Mouse (Mus musculus): ENCODE data around the gene Rnasek. TPM values are rescaled to one million over a fixed set of nuclear protein-coding genes. Genes with fewer than 3 reads are reported as not detected.

Gene Rnasek
- polyA plus RNA-seq, 1 experiment from 2014 or later, result 379 TPM

DNA sequence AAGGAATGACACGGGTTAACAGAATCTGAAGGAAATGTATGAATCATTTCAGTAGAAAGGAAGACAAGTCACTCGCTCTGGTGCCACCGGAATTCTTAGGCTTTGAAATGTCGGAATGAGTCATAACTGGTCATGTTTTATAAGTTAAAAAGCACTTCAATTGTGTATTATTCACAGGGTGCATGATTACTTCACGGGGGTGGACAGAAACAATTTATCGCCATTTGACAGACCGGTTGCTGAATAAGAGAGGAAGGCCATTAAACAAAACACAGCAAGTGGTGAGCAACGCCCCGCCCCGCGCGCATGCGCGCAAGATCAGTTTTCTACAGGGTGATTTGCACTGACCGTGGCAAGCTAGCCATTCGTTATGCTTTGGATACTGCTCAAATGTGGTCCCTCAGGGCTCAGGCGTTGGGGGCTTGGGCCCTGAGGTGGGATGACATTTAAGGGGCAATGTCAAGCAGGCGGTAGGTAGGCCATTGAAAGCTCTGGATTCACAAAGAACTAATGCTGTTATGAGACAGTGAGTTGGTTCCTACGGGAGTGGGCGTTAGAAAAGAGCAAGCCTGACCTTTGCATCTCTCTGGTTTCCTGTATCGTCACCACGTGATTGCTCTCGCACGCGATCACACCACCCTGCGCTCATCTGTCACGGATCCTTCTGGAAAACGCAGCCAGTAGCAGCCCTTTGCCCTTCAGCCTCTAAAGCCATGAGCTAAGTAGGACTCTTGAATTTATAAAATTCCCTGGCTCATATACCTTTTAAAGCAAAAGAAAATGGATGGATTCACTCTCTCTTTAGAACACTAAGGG lies 50.1 kb downstream of the Rnasek start:
- WGBS, result 87% methylated on average over 28 of the region's 28 CpGs

More for the DNA sequence above, 50.1 kb downstream of the Rnasek start:
- H3K4me2 ChIP-seq (ENCODE audit: low read length), result no peak overlapping the region
- no peaks in the 10 kb centered on the region for H3K9me3 ChIP-seq (replicated peaks; ENCODE audit: control insufficient read depth, low read length, poor library complexity, severe bottlenecking)
- no peak overlapping the region for H3K9ac ChIP-seq (ENCODE audit: low read depth, low read length)
- no peak overlapping the region for H3K4me3 ChIP-seq (ENCODE audit: low read depth, low read length)
- H3K27ac ChIP-seq (ENCODE audit: low read length), result no peak overlapping the region
- no peaks in the 10 kb centered on the region for H3K36me3 ChIP-seq (ENCODE audit: control insufficient read depth, insufficient read depth, low read length)
- no peak for ATAC-seq
- H3K4me1 ChIP-seq (ENCODE audit: control insufficient read depth, insufficient read depth, low read length), result no peaks in the 10 kb centered on the region
- H3K27me3 ChIP-seq (ENCODE audit: control insufficient read depth, insufficient read depth, low read depth, low read length), result no peaks in the 10 kb centered on the region

MicroRNA genes within 50 kb of the gene (microRNA counts, 519-probe panel; counts per million panel counts)
- microRNA mmu-miR-195, result 386 counts per million, percentile 18 among the panel's probes with 10 or more counts
- 1,746 counts per million, percentile 35 among the panel's probes with 10 or more counts for microRNA mmu-miR-497

Small RNA genes lying within 50 kb of the gene (microRNA-seq; reads per million reads assigned to microRNA genes)
- gene Mir195a, result 560 reads per million, percentile 73 among the genes with 10 or more reads in this experiment
- not detected for gene Mir497
- gene Mir497b, result not detected

Other genes with a start within 250 kb of the Rnasek start
- 527 and 528 TPM in 2 replicates for gene Gabarap, start 248.7 kb downstream of the Rnasek start, polyA plus RNA-seq (2015; fragmentation: Nextera tagmentation; extraction: Ambion mirVana)
- 51.2 and 58.6 TPM in 2 replicates for gene Phf23, start 244.1 kb downstream of the Rnasek start, polyA plus RNA-seq (2015; fragmentation: Nextera tagmentation; extraction: Ambion mirVana)
- gene Dvl2, start 239.2 kb downstream of the Rnasek start, polyA plus RNA-seq (2015; fragmentation: Nextera tagmentation; extraction: Ambion mirVana), result 21.9 and 26.1 TPM in 2 replicates
- gene Acadvl, start 224.4 kb downstream of the Rnasek start, polyA plus RNA-seq (2015; fragmentation: Nextera tagmentation; extraction: Ambion mirVana), result 56.3 and 61.6 TPM in 2 replicates
- gene Dlg4, start 222.9 kb downstream of the Rnasek start, polyA plus RNA-seq (2015; fragmentation: Nextera tagmentation; extraction: Ambion mirVana), result 23.4 and 30.0 TPM in 2 replicates
- gene Asgr1, start 185.8 kb downstream of the Rnasek start, polyA plus RNA-seq (2015; fragmentation: Nextera tagmentation; extraction: Ambion mirVana), result 2.3 and 3.0 TPM in 2 replicates
- not detected in 2 replicates for gene Asgr2, start 147.2 kb downstream of the Rnasek start, polyA plus RNA-seq (2015; fragmentation: Nextera tagmentation; extraction: Ambion mirVana)
- gene Mgl2, start 109.5 kb downstream of the Rnasek start, polyA plus RNA-seq (2015; fragmentation: Nextera tagmentation; extraction: Ambion mirVana), result 1.1 and 1.2 TPM in 2 replicates
- gene Clec10a, start 83.6 kb downstream of the Rnasek start, polyA plus RNA-seq (2015; fragmentation: Nextera tagmentation; extraction: Ambion mirVana), result 0.48 and 1.1 TPM in 2 replicates
- 6.9 and 7.8 TPM in 2 replicates for gene Slc16a11, start 27.1 kb downstream of the Rnasek start, polyA plus RNA-seq (2015; fragmentation: Nextera tagmentation; extraction: Ambion mirVana)
- gene Slc16a13, start 18.8 kb downstream of the Rnasek start, polyA plus RNA-seq (2015; fragmentation: Nextera tagmentation; extraction: Ambion mirVana), result 12.7 and 13.6 TPM in 2 replicates
- 5.1 and 5.3 TPM in 2 replicates for gene Bcl6b, start 10.0 kb downstream of the Rnasek start, polyA plus RNA-seq (2015; fragmentation: Nextera tagmentation; extraction: Ambion mirVana)
- 165 and 167 TPM in 2 replicates for gene 0610010K14Rik, start 1.9 kb downstream of the Rnasek start, polyA plus RNA-seq (2015; fragmentation: Nextera tagmentation; extraction: Ambion mirVana)
- 12.0 and 12.7 TPM in 2 replicates for gene Gm21988, start within 50 bp of the Rnasek start, polyA plus RNA-seq (2015; fragmentation: Nextera tagmentation; extraction: Ambion mirVana)
- gene Alox12, start 15.5 kb upstream of the Rnasek start, polyA plus RNA-seq (2015; fragmentation: Nextera tagmentation; extraction: Ambion mirVana), result 0.34 and 0.49 TPM in 2 replicates
- gene Alox12e, start 82.8 kb upstream of the Rnasek start, polyA plus RNA-seq (2015; fragmentation: Nextera tagmentation; extraction: Ambion mirVana), result not detected in 2 replicates
- 0.09 and 0.18 TPM in 2 replicates for gene Alox15, start 112.2 kb upstream of the Rnasek start, polyA plus RNA-seq (2015; fragmentation: Nextera tagmentation; extraction: Ambion mirVana)
- 33.0 and 35.0 TPM in 2 replicates for gene Pelp1, start 170.2 kb upstream of the Rnasek start, polyA plus RNA-seq (2015; fragmentation: Nextera tagmentation; extraction: Ambion mirVana)
- 52.6 and 58.9 TPM in 2 replicates for gene Arrb2, start 192.8 kb upstream of the Rnasek start, polyA plus RNA-seq (2015; fragmentation: Nextera tagmentation; extraction: Ambion mirVana)
- 44.1 and 45.9 TPM in 2 replicates for gene Med11, start 212.1 kb upstream of the Rnasek start, polyA plus RNA-seq (2015; fragmentation: Nextera tagmentation; extraction: Ambion mirVana)
- 0.35 and 0.49 TPM in 2 replicates for gene Zmynd15, start 219.6 kb upstream of the Rnasek start, polyA plus RNA-seq (2015; fragmentation: Nextera tagmentation; extraction: Ambion mirVana)
- gene Cxcl16, start 220.1 kb upstream of the Rnasek start, polyA plus RNA-seq (2015; fragmentation: Nextera tagmentation; extraction: Ambion mirVana), result 1.7 and 2.6 TPM in 2 replicates